Mouse (Mus musculus) cortical plate, adult 2 months (tissue): ENCODE measurements at regions not wholly inside any gene's neighbourhood (a gene's known extent, or its start where the extent isn't known, plus 50 kb on each side); places are given as distances from the start of the nearest gene placed in this dataset.
A peak's percentile ranks its signal among the peaks of the same experiment; 100 is the strongest.

ENCODE experiments used
- H3K27ac ChIP-seq: fragments of 200-500 bp; 2 replicates; pipeline ENCODE4 v1.5.1; 2012; ENCODE audit warnings: low read length, control low read depth, inconsistent platforms; ENCODE audit not compliant: insufficient read depth
- H3K4me1 ChIP-seq: fragments of 200-500 bp; 2 replicates; pipeline ENCODE4 v1.6.1; 2011; ENCODE audit warnings: low read length; ENCODE audit not compliant: control insufficient read depth, insufficient read depth
- H3K4me3 ChIP-seq: fragments of 200-500 bp; 2 replicates; pipeline ENCODE4 v1.5.1; 2011; ENCODE audit warnings: mild to moderate bottlenecking, low read length, control low read depth; ENCODE audit not compliant: insufficient read depth
- CTCF ChIP-seq: fragments of 200-500 bp; IDR thresholded peaks from 2 replicates; pipeline ENCODE4 v1.5.1; 2011; ENCODE audit warnings: mild to moderate bottlenecking, control low read depth, low read length; ENCODE audit not compliant: insufficient read depth; ENCODE audit errors: extremely low read depth
- POLR2A ChIP-seq: fragments of 200-500 bp; IDR thresholded peaks from 2 replicates; pipeline ENCODE4 v1.6.1; 2011; ENCODE audit warnings: mild to moderate bottlenecking, low read length, control low read depth; ENCODE audit not compliant: insufficient read depth; ENCODE audit errors: extremely low read depth

GRCm38 (mm10) chr5:83533901-83534300, 178.9 kb upstream of the Tecrl start:
- TF ChIP-seq POLR2A (no peak), CTCF (no peak)
- Histone ChIP-seq H3K27ac (no peak overlapping the region), H3K4me3 (no peak overlapping the region), H3K4me1 (no peaks in the 10 kb centered on the region)

- Histone ChIP-seq H3K4me1 (no peaks in the 10 kb centered on the region), H3K4me3 (no peak overlapping the region), H3K27ac (no peak overlapping the region)
- TF ChIP-seq CTCF = no peak
Measured at GRCm38 (mm10) chr5:83518661-83519060, 163.7 kb upstream of the Tecrl start.

GRCm38 (mm10) chr5:83484135-83484534, 129.1 kb upstream of the Tecrl start:
- H3K27ac ChIP-seq = no peak overlapping the region
- no peak overlapping the region for H3K4me3 ChIP-seq
- no peaks in the 10 kb centered on the region for H3K4me1 ChIP-seq
- TF ChIP-seq CTCF (no peak), POLR2A (no peak)

GRCm38 (mm10) chr5:83440259-83440658, 85.3 kb upstream of the Tecrl start:
- H3K27ac ChIP-seq = no peak overlapping the region
- no peaks in the 10 kb centered on the region for H3K4me1 ChIP-seq
- TF ChIP-seq POLR2A (no peak), CTCF (peak; percentile 66)
- H3K4me3 ChIP-seq = no peak overlapping the region

- TF ChIP-seq CTCF = no peak
- TF ChIP-seq POLR2A = no peak
- Histone ChIP-seq H3K4me3 (no peak overlapping the region), H3K27ac (no peak overlapping the region), H3K4me1 (no peaks in the 10 kb centered on the region)
Measured at GRCm38 (mm10) chr5:83436510-83436909, 81.5 kb upstream of the Tecrl start.

GRCm38 (mm10) chr5:83421708-83422107, 66.7 kb upstream of the Tecrl start:
- no peak for TF ChIP-seq POLR2A
- TF ChIP-seq CTCF = no peak
- Histone ChIP-seq H3K27ac (no peak overlapping the region), H3K4me1 (no peaks in the 10 kb centered on the region)

GRCm38 (mm10) chr5:83410221-83410620, 55.2 kb upstream of the Tecrl start:
- Histone ChIP-seq H3K4me3 (no peak overlapping the region), H3K4me1 (no peaks in the 10 kb centered on the region), H3K27ac (no peak overlapping the region)
- TF ChIP-seq CTCF = no peak
- TF ChIP-seq POLR2A = no peak

More at GRCm38 (mm10) chr5:83421708-83422107, 66.7 kb upstream of the Tecrl start:
- no peak overlapping the region for H3K4me3 ChIP-seq

GRCm38 (mm10) chr5:83405266-83405954, 50.4 kb upstream of the Tecrl start:
- no peaks in the 10 kb centered on the region for H3K4me1 ChIP-seq
- no peak overlapping the region for H3K27ac ChIP-seq
- TF ChIP-seq CTCF (no peak), POLR2A (no peak)

More at GRCm38 (mm10) chr5:83405266-83405954, 50.4 kb upstream of the Tecrl start:
- H3K4me3 ChIP-seq = no peak overlapping the region
